Mouse (Mus musculus) liver, embryonic 14.5 days (tissue): ENCODE results near the gene Gdf9. TPM values are rescaled to one million over a fixed set of nuclear protein-coding genes. Genes with fewer than 3 reads are reported as not detected.

Source experiments
- ATAC-seq: fragments of 200-750 bp; cut with Nextera tagmentation; 2 replicates; pipeline ENCODE4 v1.8.0; 2017; ENCODE audit warnings: moderate number of reproducible peaks, mild to moderate bottlenecking, moderate library complexity; ENCODE audit not compliant: insufficient read depth
- DNase-seq, 3 experiments: peaks; one replicate each; pipeline ENCODE4 v3.0.0-alpha.2; 2012 to 2013; ENCODE audit warnings: low read depth in 3 of 3, low spot score in 3 of 3
- H3K27ac ChIP-seq: fragments of 300-500 bp; sonication (generic); 2 replicates; pipeline ENCODE4 v1.5.1; 2014; ENCODE audit warnings: moderate library complexity, mild to moderate bottlenecking, control low read depth, inconsistent platforms
- H3K27me3 ChIP-seq: fragments of 300-500 bp; sonication (generic); 2 replicates; pipeline ENCODE4 v1.6.1; 2014; ENCODE audit warnings: mild to moderate bottlenecking, low read length, moderate library complexity; ENCODE audit not compliant: control insufficient read depth, insufficient read depth
- H3K36me3 ChIP-seq: fragments of 300-500 bp; sonication (generic); replicated peaks from 2 replicates; pipeline ENCODE4 v1.6.1; 2014; ENCODE audit warnings: low read depth; ENCODE audit not compliant: control insufficient read depth, insufficient read depth
- H3K4me1 ChIP-seq, 2 experiments: fragments of 200-500 bp in 1 of 2; fragments of 300-500 bp in 1 of 2; sonication (generic) in 1 of 2; replicated peaks; 2 replicates each; pipeline ENCODE4 v1.6.1; 2012 to 2014; ENCODE audit warnings: antibody characterized with exemption in 1 of 2, inconsistent platforms in 1 of 2, low read length in 1 of 2; ENCODE audit not compliant: control insufficient read depth in 2 of 2, insufficient read depth in 2 of 2
- H3K4me2 ChIP-seq: fragments of 300-500 bp; sonication (generic); 2 replicates; pipeline ENCODE4 v1.6.1; 2014; ENCODE audit warnings: low read depth, mild to moderate bottlenecking, control low read depth, moderate library complexity
- H3K4me3 ChIP-seq, 2 experiments: fragments of 200-500 bp in 1 of 2; fragments of 300-500 bp in 1 of 2; sonication (generic) in 1 of 2; 2 replicates each; pipeline ENCODE4 v1.5.1; 2012 to 2014; ENCODE audit warnings: low read depth in 2 of 2, low read length in 2 of 2, mild to moderate bottlenecking in 2 of 2, control low read depth in 1 of 2, inconsistent platforms in 1 of 2, moderate library complexity in 1 of 2; ENCODE audit not compliant: insufficient read depth in 1 of 2
- H3K9ac ChIP-seq: fragments of 300-500 bp; sonication (generic); replicated peaks from 2 replicates; pipeline ENCODE4 v1.6.1; 2014; ENCODE audit warnings: mild to moderate bottlenecking, control low read depth, moderate library complexity
- H3K9me3 ChIP-seq: fragments of 300-500 bp; sonication (generic); 2 replicates; pipeline ENCODE4 v1.6.1; 2016; ENCODE audit warnings: low read length, mixed read lengths; ENCODE audit not compliant: control insufficient read depth
- CTCF ChIP-seq: IDR thresholded peaks from 2 replicates; pipeline ENCODE4 v1.5.1; 2016; ENCODE audit warnings: antibody characterized with exemption, low read depth, control low read depth
- EP300 ChIP-seq: IDR thresholded peaks from 2 replicates; pipeline ENCODE4 v1.6.1; 2016; ENCODE audit warnings: antibody characterized with exemption, low read depth
- WGBS: fragments of 180-500 bp; shearing (Covaris S2); extraction: QIAGEN DNeasy Blood & Tissue Kit; methylation state at CpG from one replicate; pipeline ENCODE4 v1.1.7; 2014; ENCODE audit not compliant: insufficient replicate concordance; 5-methylcytosine and 5-hydroxymethylcytosine counted together
- polyA plus RNA-seq, 2 experiments: library from polyadenylated mRNA; depleted of rRNA in 1 of 2; stranded (reverse) in 1 of 2; unstranded in 1 of 2; fragments of >200 nt; fragmentation: Nextera tagmentation in 1 of 2; extraction: Ambion mirVana in 1 of 2; gene quantifications; 2 replicates each; pipeline versions ENCODE4 v1.2.1 to v1.2.3; 2012 to 2014

The Gdf9 gene
- polyA plus RNA-seq, 2 experiments: 0.12 to 0.41 TPM

- peak within 1 kb of the TSS; percentile 39 for H3K4me2 ChIP-seq
- no peak within 1 kb of the TSS for H3K27ac ChIP-seq
- H3K4me1 ChIP-seq: peaks cover 0 to 2% of the 10 kb centered on the region in 2 experiments; a peak in 2 of 4 replicates
- no peak within 1 kb of the TSS; the same call in 1 of the 2 replicates for H3K9ac ChIP-seq
- WGBS: 4% methylated on average over 40 of the region's 42 CpGs
- H3K36me3 ChIP-seq: no peaks in the 10 kb centered on the region
- ATAC-seq (peak; percentile 58), DNase-seq (no peak)
- no peaks in the 10 kb centered on the region for H3K9me3 ChIP-seq
- TF ChIP-seq EP300 (no peak), CTCF (peak; percentile 28)
- peak within 1 kb of the TSS; percentile 45 to 48 for H3K4me3 ChIP-seq
- H3K27me3 ChIP-seq: peaks cover 25% of the 10 kb centered on the region
Observed at GRCm38 (mm10) chr11:53456474-53457371, 25.9 kb downstream of the Gdf9 start, which contains the start of the genes Gm10447 and Shroom1. TSS of gene Gm10447 (minus strand) at chr11:53457110. TSS of gene Shroom1 (plus strand) at chr11:53457205.

- TF ChIP-seq EP300: no peak
- TF ChIP-seq CTCF: peak; percentile 39
- DNase-seq (no peak), ATAC-seq (peak; percentile 33; the same call in 1 of the 2 replicates)
- 9% methylated on average over 29 of the region's 29 CpGs for WGBS
- peaks cover 26% of the 10 kb centered on the region for H3K27me3 ChIP-seq
- H3K27ac ChIP-seq: no peak overlapping the region
- peak overlapping the region; percentile 45 to 48 for H3K4me3 ChIP-seq
- no peaks in the 10 kb centered on the region for H3K36me3 ChIP-seq
- H3K9me3 ChIP-seq: no peaks in the 10 kb centered on the region
- H3K4me2 ChIP-seq: peak overlapping the region; percentile 39
- no peak overlapping the region; the same call in 1 of the 2 replicates for H3K9ac ChIP-seq
- H3K4me1 ChIP-seq: peaks cover 0 to 5% of the 10 kb centered on the region in 2 experiments; a peak in 2 of 4 replicates
Observed at GRCm38 (mm10) chr11:53457372-53457954, 26.6 kb downstream of the Gdf9 start.

DNA sequence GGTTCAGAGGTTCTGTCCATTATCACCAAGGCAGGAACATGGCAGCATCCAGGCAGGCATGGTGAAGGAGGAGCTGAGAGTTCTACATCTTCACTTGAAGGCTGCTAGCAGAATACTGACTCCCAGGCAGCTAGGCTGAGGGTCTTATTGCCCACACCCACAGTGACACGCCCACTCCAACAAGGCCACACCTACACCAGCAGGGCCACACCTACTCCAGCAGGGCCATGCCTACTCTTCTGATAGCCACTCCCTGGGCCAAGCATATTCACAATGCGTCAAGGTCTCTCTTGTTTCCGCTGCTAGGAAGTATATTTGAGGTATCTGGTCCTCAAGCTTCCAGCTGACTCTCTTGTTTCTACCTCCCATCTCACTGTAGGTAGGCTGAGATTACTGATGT, 28.2 kb downstream of the Gdf9 start:
- Histone ChIP-seq H3K9me3 (no peaks in the 10 kb centered on the region), H3K9ac (no peak overlapping the region), H3K27ac (no peak overlapping the region), H3K36me3 (no peaks in the 10 kb centered on the region), H3K4me1 (peaks cover 0 to 5% of the 10 kb centered on the region in 2 experiments; a peak in 2 of 4 replicates), H3K4me2 (no peak overlapping the region), H3K27me3 (peaks cover 42% of the 10 kb centered on the region), H3K4me3 (no peak overlapping the region)
- ATAC-seq (no peak), DNase-seq (no peak)
- 60% methylated on average over 3 of the region's 3 CpGs for WGBS
- TF ChIP-seq CTCF (no peak), EP300 (no peak)

- Histone ChIP-seq H3K27me3 (peaks cover 54% of the 10 kb centered on the region), H3K9ac (no peak overlapping the region), H3K27ac (no peak overlapping the region), H3K9me3 (no peaks in the 10 kb centered on the region), H3K4me2 (no peak overlapping the region), H3K36me3 (no peaks in the 10 kb centered on the region), H3K4me1 (peaks cover 0 to 5% of the 10 kb centered on the region in 2 experiments; a peak in 2 of 4 replicates), H3K4me3 (no peak overlapping the region)
- ATAC-seq (no peak), DNase-seq (no peak)
- TF ChIP-seq CTCF: no peak
- TF ChIP-seq EP300: no peak
- 63% methylated on average over 3 of the region's 3 CpGs for WGBS
Observed at GRCm38 (mm10) chr11:53460192-53460591, 29.4 kb downstream of the Gdf9 start.

DNA sequence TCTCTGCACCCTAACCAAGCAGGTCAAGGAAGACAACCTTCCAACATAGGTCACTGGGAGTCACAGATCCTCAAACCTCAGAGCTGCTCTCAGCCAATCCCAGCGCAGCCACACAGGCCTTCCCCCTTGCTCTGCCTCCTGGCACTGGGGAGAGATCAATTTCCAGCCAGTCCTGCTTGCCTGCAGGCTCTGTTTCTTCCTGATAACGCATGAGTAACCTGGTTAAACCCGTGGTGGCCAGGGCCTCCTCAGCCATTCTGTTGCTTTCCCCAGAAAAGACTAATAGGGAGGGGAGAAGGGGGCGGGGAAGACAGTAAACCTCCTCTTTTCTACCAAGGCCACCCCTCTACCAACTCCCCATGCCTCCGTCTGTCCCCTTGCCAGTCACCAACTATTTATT, 30.9 kb downstream of the Gdf9 start:
- peaks cover 57% of the 10 kb centered on the region for H3K27me3 ChIP-seq
- no peak overlapping the region for H3K9ac ChIP-seq
- H3K27ac ChIP-seq: no peak overlapping the region
- no peak overlapping the region for H3K4me2 ChIP-seq
- 8% methylated on average over 5 of the region's 5 CpGs for WGBS
- ATAC-seq (peak; percentile 45; the same call in 1 of the 2 replicates), DNase-seq (no peak)
- TF ChIP-seq EP300 (no peak), CTCF (no peak)
- no peak overlapping the region for H3K4me3 ChIP-seq
- no peaks in the 10 kb centered on the region for H3K36me3 ChIP-seq
- peaks cover 0 to 5% of the 10 kb centered on the region in 2 experiments; a peak in 2 of 4 replicates for H3K4me1 ChIP-seq
- H3K9me3 ChIP-seq: no peaks in the 10 kb centered on the region
